Mouse (Mus musculus): Measurements from ENCODE around the gene Nipsnap2.

GRCm38 (mm10) chr5:129742903-129743488 lies 18.1 kb downstream of the Nipsnap2 start:
- no peak for TF ChIP-seq POLR2A (IDR thresholded peaks at IDR 0.05; ENCODE audit: extremely low read depth, insufficient read depth, low read length)
- no peak for TF ChIP-seq CTCF (IDR thresholded peaks at IDR 0.05; ENCODE audit: extremely low read depth, insufficient read depth, low read length)
